Mouse (Mus musculus): ENCODE data around the gene Epgn.

The Epgn gene

DNA sequence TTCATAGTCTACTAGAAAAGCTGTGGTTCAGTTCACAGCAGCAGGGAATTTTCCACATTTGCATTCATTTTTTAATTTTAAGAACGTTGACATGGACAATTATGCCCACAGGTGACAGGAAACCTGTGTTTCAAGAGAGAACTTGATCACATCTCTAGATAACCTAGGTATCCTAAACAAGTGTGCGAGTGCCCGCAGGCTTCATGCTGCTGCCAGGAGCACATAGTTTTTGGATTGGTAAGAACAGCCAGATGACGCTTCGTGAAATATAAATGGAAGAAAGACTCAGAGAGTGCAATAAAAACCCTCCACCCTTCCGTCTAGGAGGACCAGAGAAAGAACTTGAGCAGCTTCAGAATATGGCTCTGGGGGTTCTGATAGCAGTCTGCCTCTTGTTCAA lies at the start of gene Epgn:
Gene Epgn, plus strand, starts transcription at position 301 of the 400 bp plus-strand sequence.
- no peak for DNase-seq (ENCODE audit: low spot score in 2 of 2)

DNA sequence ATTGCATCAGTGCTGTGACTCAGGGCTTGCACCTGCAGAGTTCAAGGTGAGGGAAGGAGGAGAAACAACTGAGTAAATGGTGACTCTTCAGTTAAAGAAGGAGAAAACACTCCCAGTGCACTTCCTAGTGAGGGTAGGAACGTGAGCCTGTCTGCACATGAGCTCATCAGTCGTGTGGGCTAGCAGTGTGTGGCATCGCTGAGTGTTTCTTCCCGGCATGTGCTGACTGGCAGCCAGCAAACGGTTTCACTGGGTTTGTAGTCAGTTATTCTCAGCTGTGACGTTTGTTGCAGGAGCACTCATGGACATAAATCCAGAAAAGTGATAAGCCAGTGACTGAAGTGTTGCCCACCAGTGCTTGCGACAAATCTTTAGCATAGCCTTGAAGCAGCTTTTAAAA lies 47.0 kb upstream of the Epgn start:
- peak in 1 of 2 experiments; percentile 21 for DNase-seq (ENCODE audit: low spot score in 2 of 2)

GRCm38 (mm10) chr5:90987605-90988004 lies 39.7 kb upstream of the Epgn start:
- DNase-seq (ENCODE audit: low spot score in 2 of 2): no peak

- DNase-seq (ENCODE audit: low spot score in 2 of 2): no peak
Measured at GRCm38 (mm10) chr5:90988149-90988548, 39.1 kb upstream of the Epgn start.

DNA sequence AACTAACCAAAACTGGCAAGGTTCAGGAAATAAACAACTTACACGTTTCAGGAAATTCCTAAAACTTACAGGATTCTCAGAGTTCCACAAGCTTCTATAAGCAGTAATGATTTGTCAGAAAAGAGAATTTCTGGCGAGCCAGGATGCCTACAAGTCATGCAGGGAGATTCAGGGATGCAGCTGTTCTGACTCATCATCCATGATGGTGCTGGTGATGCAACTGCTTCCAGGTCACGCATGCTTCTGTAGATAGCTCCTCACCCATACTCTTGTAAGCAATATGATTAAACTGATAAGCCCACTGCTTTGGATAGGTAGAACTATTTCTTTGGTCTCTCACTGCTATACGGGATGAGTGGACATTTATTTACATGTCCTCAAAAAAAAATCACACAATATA lies 38.7 kb upstream of the Epgn start:
- no peak for DNase-seq (ENCODE audit: low spot score in 2 of 2)

DNA sequence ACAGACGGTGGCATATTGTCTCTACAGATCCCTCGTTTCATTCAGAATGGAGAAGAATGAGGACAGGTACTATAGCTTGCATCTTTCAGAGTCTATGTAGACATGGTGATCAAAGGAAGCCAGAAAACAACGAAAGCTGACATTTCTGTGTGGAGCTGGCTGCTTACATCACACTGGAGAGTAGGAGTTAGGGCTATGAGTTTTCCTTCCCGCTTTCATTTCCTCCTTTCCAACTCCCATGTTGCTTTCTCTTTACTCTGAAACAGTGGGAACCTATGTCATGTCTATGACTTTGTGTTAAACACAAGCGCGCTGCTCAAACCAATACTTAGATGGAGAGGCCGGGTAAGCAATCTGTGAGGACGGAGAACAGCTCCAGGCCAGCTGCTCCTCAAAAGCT lies 27.3 kb upstream of the Epgn start:
- no peak for DNase-seq (ENCODE audit: low spot score in 2 of 2)

DNA sequence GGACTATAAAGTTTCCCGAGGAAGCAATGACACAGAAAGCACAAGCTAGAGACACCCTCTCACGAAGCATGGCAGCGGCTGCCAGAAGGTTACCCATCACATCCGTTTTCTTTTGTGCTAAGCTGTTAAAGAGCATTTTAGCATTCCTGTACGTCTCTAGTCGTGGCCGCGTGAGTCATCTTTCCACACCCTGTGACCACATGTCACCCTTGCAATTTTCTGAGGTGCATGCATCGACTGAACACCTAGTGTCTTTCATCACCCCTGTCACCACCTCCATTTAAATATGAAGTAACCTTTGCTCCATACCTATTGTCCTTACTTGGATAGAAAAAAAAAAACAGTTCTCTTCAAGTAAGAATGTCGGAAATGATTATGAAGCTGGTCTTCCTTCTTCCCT lies 12.0 kb upstream of the Epgn start:
- no peak for DNase-seq (ENCODE audit: low spot score in 2 of 2)

- DNase-seq (ENCODE audit: low spot score in 2 of 2): no peak
Measured at GRCm38 (mm10) chr5:91023114-91023513, 4.2 kb upstream of the Epgn start.

GRCm38 (mm10) chr5:91027840-91028239 lies 576 bp downstream of the Epgn start:
- DNase-seq (ENCODE audit: low spot score in 2 of 2): no peak

DNA sequence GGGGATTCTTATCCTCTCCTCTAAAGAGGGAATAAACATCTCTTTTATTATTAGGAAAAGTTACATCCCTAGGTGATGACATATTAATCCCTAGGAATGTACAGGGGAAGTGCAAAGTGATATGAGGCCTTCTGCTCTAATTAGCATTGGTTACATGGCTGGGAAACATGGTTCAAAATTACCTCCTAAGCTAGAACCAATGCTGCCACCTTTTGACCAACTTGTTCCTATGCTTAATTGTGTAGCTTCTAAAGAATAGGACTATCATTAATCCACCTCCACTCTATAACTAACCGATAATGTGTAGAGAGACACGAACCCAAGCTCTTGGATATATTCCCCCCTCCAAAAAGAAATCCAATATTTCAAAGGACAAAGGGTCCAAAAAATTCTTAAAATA lies 3.4 kb downstream of the Epgn start:
- DNase-seq (ENCODE audit: low spot score in 2 of 2): no peak

DNA sequence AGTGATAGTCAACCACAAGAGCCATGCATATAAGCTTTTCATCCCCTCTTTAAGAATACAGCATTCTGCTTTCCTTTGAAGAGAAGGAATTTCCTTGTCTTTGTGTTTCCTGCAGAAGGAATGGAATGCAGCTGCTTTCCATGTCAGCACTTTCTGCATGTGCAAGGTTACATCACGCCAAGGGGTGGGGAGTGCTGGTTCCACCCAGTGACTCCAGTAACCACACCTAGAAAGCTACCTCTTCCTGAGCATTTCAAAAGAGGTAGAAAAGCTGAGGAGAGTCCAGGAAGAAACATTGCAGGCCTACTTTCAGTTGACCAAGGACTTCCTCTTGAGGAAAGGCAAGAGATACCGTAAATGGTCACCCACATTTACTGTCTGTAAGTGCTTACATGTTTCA lies 8.1 kb downstream of the Epgn start:
- DNase-seq (ENCODE audit: low spot score in 2 of 2): no peak

GRCm38 (mm10) chr5:91036628-91037027 lies 9.4 kb downstream of the Epgn start:
- DNase-seq (ENCODE audit: low spot score in 2 of 2): no peak

GRCm38 (mm10) chr5:91037756-91038155 lies 10.5 kb downstream of the Epgn start:
- DNase-seq (ENCODE audit: low spot score in 2 of 2): no peak

DNA sequence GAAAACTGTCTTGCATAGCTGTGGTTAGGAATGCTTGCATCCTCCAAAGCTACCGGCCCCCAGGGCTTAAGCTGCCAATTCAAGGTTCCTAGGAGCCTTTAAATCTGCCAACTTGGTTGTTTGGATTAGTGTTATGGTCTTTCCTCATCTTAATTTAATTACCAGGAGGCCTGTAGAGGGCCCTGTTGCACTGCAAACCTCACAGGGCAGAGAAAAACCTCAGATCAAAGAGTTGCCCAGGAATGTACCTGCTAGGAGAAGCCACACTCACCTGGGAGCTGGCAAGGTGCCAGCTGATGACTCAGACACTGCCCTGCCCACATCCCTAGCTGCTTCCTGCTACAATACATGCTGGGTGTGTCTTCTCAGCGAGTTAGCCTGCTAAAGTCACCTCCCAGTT lies 11.3 kb downstream of the Epgn start:
- DNase-seq (ENCODE audit: low spot score in 2 of 2): peak; percentile 2 to 6

- no peak for DNase-seq (ENCODE audit: low spot score in 2 of 2)
Measured at GRCm38 (mm10) chr5:91038963-91039362, 11.7 kb downstream of the Epgn start.

- no peak for DNase-seq (ENCODE audit: low spot score in 2 of 2)
Measured at GRCm38 (mm10) chr5:91047987-91048386, 20.7 kb downstream of the Epgn start.

GRCm38 (mm10) chr5:91048397-91048796 lies 21.1 kb downstream of the Epgn start:
- no peak for DNase-seq (ENCODE audit: low spot score in 2 of 2)

- DNase-seq (ENCODE audit: low spot score in 2 of 2): no peak
Measured at GRCm38 (mm10) chr5:91072340-91072739, 45.1 kb downstream of the Epgn start.

- no peak for DNase-seq (ENCODE audit: low spot score in 2 of 2)
Measured at GRCm38 (mm10) chr5:91073626-91074025, 46.4 kb downstream of the Epgn start.

DNA sequence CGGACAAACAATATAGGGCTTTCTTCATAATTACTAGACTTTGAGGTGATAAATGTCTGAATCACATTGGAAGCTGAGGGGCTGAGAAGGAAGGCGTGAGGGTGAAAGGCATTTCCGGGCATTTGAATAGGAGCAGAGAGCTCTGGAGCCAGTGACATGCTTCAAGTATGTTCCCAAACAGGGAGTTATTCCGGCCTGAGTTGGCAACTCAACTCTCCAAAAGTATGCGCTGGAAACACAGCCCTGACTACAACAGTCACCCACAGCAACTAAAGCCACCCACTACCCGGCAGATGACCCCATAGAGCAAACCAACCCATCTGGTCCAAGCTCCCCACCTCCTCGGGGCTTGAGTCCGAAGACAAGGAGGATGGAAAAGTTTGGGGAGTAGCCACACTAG lies 46.8 kb downstream of the Epgn start:
- DNase-seq (ENCODE audit: low spot score in 2 of 2): no peak

DNA sequence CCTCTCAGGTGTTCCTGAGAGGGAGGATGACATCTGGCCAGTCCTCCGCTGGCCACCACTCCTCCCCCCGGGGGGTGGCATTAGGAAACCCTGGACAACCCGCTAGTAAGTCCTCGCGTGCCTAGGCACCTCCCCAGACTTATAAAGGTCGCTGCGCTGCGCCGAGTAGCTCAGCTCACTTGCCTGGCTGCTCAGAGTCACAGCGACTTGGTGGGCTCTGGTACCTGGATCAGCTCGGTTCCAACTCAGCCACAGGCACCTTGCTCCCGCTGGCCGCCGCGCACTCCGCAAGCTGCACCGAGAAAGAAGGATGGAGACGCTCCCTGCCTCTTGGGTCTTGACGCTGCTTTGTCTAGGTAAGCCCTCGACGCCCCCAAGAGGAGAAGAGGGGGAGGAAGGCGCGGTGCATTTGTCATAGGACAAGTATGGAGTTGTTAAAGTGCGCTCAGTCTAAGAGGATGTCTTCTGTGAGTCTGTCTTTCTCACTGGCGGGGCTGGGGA lies 47.2 kb downstream of the Epgn start, which contains the start of gene Ereg:
Gene Ereg, plus strand, starts transcription at position 173 of the 501 bp plus-strand sequence.
- peak; percentile 6 to 10 for DNase-seq (ENCODE audit: low spot score in 2 of 2)

- DNase-seq (ENCODE audit: low spot score in 2 of 2): no peak
Measured at GRCm38 (mm10) chr5:91075021-91075420, 47.8 kb downstream of the Epgn start.

DNA sequence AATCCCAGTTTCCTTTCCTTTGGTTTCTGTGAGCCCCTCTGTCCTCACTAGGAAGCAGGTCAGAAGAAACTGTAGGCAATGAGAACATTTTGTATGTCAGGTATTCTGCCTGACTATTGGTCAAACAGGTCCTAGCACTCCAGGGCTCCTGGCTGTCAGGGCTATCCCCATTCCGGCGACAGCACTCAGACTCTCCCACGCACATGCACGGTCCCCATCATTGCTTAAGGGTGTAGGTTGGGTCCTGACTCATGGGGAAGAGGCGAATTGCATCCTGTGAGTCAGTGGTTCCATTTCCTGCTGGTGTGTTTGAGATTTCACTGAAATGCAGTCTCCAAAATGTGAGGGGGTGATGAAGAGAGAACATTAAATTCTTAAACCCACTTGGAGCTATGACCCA lies 55.8 kb downstream of the Epgn start:
- DNase-seq (ENCODE audit: low spot score in 2 of 2): peak; percentile 23 to 34

Data from right cerebral cortex, adult 2 months (tissue).